Mouse (Mus musculus): ENCODE data around the gene Hist1h2ac.
"Not testable (repeated sequence)": the region's sequence is repeated elsewhere in the genome, so short reads cannot be mapped to it uniquely, and the experiment has no call there.

Hist1h2ac gene

DNA sequence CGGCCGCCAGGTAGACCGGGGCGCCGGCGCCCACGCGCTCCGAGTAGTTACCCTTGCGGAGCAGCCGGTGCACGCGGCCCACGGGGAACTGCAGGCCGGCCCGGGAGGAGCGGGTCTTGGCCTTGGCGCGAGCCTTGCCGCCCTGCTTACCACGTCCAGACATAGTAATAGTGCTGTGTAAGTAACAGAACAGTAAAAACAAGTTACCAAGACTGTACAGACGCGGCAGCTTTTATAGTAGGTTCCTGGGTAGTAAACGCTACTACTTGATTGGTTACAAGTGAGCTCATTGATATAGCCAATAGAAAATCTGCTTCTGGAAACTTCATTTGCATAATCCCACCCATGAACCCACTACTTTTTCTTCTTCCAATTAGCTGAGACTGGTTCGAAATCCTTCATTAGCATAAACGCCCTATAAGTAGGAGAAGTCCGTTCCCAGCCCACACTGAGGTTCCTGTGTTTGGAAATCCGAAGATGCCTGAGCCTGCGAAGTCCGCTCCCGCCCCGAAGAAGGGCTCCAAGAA, at the start of gene Hist1h2ac, which contains the start of gene Hist1h2bc:
Hist1h2ac (minus strand) TSS at position 194 of the 527 bp plus-strand sequence.
Hist1h2bc (plus strand) TSS at position 445 of the 527 bp plus-strand sequence.
- peak; percentile 78 to 81 for DNase-seq (ENCODE audit: low spot score in 2 of 2)

DNA sequence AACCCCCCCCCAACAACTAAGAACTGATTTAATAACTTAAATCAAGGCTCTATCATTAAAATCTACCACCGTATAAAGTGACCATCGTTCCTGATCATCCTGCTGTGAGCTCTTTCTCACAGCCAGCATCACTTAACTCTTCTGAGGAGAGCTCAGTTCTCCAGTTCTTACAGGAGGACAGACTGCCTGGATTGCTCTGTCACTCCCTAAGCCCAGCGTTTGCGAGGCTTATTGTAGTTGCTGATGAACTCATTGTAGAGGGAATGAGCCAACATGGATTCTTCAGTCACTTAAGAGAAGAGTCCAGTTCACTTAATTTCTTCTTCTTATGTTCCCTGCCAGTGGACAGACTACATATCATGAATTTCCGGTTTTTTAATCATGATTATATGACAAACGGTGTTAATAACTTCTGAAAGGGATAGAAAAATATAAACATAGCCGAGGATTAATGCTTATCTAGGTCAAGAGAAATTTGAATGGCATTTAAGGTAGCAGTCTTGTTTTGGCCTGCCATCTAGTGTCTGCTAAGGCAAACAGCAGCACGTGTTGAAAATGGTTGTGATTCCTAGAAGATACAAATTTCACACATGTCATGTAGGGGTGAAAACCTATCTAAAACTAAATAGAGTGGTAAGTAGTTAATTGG, 48.5 kb upstream of the Hist1h2ac start:
- DNase-seq (ENCODE audit: low spot score in 2 of 2), result no peak

DNA sequence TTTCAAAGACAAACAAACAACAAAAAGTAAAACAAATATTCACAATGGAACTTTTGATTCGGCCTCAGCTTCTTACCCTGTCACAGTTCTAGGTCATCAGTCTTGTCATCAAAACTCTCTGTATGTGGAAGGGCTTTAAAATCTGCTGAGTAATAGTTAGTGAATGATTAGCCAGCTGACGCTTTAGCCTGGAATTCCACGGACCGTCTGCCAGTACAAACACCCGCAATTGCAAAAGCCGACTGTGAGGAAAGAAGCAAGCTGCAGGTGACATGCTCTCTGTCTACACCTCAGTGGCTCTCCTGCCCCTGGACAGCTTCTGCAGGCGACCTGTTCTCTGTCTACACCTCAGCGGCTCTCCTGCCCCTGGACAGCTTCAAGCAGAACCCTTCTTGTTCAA, 46.7 kb upstream of the Hist1h2ac start:
- no peak for DNase-seq (ENCODE audit: low spot score in 2 of 2)

DNA sequence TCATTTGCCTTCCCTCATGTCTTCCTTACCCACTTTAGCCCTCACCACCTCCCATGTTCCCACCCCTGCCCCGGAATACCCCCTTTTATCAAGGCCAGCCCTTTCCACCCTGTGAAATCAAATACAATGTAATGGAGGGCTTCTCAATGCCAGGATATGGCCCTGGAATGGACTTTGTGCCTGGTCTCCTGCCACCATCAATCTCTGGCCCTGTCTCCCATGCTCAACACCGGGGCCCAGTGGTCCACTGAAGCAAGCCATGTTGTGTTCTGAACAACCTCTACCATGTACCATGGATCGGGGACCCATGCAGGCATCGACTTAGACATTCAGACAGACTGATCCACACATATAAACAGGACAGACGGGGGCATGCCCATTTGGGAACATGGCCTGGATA, 46.0 kb upstream of the Hist1h2ac start:
- no peak for DNase-seq (ENCODE audit: low spot score in 2 of 2)

DNA sequence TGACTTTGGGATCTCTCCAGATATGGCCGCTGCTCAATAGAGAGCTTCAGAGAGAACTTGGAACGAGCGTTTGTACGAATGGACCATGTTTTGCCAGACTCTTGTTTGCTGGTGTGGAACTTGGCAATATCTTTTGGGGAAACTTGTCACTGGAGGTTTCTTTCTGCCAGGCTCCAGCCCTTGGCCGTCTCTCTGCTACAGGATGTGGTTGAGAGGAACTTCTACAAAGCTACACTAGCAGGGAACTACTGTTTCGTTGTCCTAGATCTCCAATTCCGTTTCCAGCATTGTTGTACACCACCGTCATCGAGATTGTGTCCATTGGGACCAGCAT, 45.4 kb upstream of the Hist1h2ac start:
- no peak for DNase-seq (ENCODE audit: low spot score in 2 of 2)

DNA sequence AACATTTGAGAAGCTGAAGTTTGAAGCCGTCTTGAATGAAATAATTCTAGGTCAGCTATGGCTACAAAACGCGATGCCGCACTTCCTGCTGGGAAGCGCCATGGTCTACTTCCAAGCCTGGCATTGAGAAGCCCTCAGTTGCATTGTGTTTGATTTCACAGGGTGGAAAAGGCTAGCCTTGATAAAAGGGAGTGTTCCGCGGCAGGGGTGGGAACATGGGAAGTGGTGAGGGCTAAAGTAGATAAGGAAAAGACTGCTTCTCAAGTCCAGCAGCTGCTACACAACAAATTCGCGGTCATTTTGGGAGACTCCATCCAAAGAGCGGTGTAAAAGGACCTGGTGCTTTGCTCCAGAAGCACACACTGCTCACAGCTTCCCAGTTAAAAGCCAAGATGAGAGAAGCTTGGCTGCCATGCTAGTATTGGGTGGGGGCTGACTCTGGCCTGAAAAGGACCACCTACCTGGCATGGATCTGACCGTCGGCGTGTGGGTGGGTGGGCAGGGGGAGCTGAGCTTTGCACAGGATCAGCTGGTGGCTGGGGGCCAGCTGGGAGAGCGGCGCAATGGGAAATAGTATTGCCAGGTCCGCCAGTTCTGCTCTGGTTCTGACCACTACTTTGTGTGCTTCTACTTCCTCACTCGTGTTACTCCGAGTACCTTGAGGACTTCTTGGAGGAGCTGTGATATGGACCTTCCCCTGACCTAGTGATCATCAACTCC, 44.9 kb upstream of the Hist1h2ac start:
- no peak for DNase-seq (ENCODE audit: low spot score in 2 of 2)

DNA sequence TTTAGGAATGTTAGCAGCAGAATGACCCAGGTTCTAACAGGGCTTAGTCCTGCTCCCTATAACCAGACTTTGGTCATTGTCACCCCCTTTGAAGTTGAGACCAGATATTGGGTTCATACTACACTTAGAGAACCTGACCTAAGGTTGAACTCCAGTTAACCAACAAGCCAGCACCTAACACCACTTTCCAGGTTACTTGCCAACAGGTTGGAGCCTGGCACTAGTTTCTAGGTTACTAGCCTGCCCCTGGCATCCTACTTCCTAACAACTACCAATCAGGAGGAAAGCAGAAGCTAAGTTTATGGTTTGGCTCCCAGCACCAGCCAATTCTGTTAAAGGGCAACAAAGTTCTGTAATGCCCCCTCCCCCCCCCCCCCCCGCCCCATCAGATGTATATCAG, 41.5 kb upstream of the Hist1h2ac start:
- no peak for DNase-seq (ENCODE audit: low spot score in 2 of 2)

DNA sequence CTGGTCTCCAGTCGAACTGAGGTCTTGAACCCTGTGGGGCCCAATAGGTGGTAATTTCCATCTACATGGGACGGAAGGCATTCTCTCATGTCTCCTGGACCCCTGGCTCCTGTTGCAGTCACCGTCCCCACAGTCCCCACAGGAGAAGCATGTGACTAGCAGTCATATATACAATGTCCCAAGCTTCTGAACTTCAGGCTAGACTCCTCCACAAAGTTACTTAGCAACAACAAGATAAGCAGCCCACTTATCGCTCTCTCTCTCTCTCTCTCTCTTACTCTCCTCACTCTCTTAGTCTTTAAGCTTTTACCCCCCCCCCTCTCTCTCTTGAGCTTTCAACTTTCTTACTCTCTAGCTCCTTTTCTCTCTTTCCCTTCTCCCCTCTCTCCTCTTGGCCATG, 40.5 kb upstream of the Hist1h2ac start:
- DNase-seq (ENCODE audit: low spot score in 2 of 2), result no peak

DNA sequence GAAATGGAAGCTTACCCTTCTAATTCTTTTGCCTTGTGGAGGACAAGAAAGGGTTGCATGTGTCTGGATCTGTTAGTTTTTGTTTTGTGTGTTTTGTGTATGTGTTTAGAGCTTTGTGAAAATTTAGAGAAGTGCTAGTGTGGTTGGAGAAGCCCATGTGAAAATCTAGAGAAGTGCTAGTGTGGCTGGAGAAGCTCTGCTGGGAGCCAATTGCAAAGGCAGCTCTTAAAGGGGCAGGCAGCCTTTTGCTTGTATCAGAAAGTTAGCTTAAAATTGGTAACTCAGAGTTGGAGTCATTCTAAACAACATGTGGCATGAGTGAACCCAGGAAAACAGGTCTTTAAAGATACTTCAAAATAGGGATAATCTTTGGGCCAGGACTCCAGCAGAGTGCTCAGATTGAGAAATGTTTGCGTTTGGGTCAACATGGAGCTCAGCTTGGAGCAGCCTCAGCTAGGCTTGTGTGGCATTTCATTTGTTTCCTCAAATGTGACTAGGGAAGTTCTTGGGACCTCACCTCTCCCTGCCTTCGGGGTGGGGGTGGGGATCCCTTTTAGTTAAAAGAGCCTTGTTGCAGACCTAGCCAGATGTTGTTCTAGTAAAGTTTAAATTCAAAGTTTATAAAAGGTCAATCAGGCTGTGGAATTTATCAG, 34.0 kb upstream of the Hist1h2ac start:
- DNase-seq (ENCODE audit: low spot score in 2 of 2), result not testable (repeated sequence)

DNA sequence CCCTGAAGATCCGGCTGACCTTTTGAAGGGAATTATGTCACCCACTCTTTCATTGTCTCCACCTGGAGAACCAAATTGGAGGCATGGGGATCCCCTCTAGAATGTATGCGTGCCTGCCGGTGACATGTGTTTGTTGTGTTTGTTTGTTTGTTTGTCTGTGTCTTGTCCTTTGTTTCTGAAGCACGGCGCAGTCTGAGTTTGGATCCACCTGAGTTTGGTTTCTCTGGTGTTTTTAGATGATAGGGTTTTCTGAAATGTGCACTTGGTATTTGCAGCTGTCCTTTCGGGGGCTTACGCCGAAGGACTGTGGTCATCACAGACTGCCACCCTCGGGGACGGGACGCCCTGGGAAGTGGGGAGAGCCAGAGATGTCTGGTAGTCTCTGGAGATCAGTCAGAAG, 33.4 kb upstream of the Hist1h2ac start:
- DNase-seq (ENCODE audit: low spot score in 2 of 2), result no peak

DNA sequence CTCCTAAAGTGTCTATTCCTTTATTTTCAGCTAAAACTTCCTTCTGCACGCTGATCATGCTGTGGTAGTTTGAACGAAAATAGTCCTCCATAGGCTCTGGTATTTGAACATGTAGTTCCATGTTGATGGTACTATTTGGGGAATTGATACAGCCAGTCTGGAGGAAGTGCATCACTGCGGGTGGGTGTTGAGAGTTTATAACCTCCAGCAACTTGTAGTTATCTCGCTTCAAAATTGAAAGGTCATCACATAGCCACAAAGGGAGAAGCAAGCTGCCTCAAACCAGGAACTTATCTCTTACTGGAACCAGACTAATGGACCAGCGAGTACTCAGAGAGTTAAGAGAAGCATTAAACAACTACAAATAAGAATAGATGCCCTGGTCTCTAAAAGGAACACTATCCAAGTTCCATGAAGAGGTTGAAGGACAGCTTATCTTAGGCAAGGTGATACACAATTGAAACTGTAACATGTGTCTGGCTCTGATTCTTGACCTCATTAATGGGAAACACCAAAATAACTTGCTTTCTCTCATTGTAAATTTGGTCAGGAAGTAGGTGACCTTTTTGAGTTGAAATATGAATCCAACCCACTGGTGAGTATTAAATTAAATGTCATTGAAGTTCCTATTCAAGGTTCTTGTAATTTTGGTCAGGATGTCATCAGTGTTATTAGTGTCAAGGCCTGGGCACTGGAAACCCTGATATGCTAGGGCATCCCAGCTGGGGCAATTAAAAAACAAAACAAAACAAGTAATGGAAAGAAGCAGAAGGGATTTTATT, 32.7 kb upstream of the Hist1h2ac start:
- no peak for DNase-seq (ENCODE audit: low spot score in 2 of 2)

DNA sequence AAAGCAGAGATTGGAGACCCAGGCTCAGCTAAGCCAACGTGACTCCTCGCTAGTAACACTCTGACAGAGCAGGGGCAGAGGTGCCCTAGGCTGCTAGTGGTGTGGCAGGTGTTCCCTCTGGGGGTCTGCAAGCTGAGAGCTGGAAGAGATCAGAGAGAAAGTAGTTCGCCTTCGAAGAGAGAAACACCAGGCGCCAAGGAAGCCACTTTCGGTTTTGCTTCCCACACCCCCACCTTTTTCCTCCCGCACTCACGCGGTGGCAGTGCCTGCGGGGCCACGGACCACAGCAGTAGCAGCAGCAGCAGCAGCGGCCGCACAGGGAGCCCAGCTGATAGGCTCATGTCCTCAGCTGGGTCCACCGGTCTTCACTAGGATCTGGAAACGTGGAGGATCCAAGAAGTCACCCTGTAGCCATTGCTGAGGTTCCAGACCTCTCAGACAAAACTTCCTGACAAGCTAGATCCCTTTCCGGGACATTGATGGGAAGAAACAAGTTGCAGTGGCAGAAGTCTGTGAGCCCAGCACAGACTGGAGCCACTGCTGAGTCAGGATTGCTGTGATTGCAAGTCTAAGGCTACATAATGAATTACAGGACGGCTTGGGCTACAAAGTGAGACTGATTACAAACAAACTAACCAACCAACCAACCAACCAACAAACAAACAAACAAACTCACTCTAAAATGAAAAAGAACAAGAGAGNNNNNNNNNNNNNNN, 26.8 kb upstream of the Hist1h2ac start, which contains the start of gene Hfe:
Hfe (minus strand) TSS at position 481 of the 716 bp plus-strand sequence.
- DNase-seq (ENCODE audit: low spot score in 2 of 2), result no peak

DNA sequence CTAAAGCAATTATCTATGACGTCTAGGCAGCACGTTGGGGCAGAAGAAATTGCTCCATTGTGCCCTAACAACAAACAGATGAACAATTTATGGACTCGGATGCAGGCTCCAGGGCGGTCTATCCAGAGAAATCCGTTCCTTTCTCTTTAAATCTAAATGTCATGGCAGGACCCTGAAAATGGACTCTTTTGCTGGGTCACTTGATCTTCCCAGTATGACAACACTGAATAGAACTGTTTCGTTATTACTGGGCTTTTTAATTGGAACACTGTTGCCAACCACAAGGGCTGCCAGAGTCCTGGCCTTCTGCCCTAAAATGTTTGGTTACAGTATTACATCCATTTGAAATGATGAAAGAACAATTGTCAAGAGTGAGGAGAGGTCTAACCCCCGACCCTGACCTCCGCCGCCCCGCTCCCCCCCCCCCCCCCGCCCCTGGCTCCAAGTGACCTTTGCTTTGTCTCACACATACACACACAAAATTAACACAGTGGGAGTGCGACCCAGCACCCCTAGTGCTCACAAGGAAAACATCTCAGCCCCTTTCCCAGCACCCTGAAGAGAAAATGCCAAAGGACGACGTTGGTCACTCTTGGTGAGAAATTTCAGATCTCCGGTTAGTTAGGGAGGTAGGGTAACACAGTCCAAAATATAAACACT, 26.1 kb upstream of the Hist1h2ac start:
- DNase-seq (ENCODE audit: low spot score in 2 of 2), result no peak

DNA sequence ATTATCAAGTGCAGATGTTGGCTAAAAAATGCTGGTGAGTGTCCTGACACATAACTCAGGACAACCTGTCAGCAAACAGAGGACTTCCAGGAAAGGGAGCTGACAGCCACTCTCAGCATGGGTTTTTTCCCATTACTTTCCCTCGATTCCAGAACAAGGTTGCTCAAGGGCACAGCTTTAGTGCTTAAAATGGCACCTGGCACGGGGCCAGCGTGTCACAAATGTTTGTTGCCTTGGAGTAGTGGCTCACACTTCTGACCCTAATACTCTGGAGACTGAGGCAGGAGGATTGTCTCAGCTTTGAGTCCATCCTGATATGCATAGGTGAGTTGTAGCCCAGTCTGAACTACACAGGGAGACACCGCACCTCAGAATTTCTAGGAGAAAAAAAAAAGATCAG, 24.9 kb upstream of the Hist1h2ac start:
- no peak for DNase-seq (ENCODE audit: low spot score in 2 of 2)

DNA sequence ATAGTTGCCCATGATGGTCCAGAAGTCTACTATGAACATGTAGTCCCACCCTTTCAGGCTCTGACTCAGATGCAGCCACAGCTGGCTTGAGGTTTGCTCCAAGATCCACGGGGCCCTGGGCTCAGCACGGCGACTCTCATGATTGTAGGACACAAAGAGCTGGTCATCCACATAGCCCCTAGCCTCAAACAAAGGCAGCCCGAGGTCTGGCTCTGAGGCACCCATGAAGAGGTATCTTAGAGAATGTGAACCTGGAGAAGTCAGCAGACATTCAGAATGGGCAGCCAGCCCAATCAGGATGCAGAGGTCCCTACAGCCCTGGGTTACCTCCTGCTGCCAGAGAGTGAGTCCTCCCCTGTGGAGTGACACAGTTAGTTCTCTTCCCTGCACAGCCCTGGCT, 24.3 kb upstream of the Hist1h2ac start:
- DNase-seq (ENCODE audit: low spot score in 2 of 2), result no peak

DNA sequence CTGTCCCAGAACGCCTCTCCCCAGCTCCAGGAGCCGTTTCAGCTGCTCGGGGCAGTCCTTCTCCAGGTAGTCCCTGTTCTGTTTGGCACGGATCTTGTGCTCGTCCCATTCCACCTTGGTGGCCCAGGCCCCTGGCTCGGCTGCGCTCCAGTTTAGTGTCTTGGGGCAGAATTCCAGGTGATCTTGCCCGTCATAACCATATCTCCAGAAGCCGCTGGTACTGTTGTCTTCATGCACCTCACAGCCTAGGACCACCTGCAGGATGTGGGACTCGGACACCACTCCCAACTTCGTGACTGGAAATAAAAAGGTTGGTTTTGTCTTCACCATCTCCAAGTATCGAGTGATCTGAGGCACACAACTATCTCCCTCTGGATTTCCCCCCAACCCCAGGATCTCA, 23.0 kb upstream of the Hist1h2ac start:
- DNase-seq (ENCODE audit: low spot score in 2 of 2), result no peak

DNA sequence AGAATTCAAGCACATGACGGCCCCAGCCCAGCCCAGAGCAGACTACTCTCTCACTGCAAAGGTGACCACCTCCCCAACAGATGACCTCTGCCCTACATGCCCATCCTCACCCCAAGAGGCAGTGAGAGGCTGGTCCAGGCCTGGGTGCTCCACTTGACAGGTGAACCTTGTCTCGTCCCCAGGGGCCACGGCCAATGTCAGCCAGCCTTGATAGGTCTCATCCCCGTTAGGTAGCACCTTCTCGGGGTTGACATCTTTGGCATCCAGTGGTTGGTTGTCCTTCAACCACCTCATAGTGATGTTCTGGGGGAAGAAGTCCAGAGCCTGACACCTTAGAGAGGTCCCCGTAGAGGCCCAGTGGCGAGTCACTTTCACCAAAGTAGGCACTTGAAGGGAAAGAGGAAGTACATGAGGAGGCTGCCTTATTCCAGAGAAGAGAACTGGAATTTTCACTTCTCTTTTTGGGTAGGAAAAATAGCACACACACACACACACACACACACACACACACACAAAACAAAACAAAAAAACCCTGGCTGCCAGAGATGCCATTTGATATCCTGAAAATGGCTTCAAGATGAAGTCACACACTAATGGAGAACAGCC, 22.1 kb upstream of the Hist1h2ac start:
- no peak for DNase-seq (ENCODE audit: low spot score in 2 of 2)

DNA sequence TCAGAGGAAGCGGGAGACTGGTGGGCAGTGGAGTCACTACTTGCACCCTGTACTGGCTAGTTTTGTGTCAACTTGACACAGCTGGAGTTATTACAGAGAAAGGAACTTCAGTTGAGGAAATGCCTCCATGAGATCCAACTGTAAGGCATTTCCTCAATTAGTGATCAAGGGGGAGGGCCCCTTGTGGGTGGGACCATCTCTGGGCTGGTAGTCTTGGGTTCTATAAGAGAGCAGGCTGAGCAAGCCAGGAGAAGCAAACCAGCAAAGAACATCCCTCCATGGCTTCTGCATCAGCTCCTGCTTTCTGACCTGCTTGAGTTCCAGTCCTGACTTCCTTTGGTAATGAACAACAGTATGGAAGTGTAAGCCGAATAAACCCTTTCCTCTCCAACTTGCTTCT, 19.1 kb upstream of the Hist1h2ac start:
- not testable (repeated sequence) for DNase-seq (ENCODE audit: low spot score in 2 of 2)

DNA sequence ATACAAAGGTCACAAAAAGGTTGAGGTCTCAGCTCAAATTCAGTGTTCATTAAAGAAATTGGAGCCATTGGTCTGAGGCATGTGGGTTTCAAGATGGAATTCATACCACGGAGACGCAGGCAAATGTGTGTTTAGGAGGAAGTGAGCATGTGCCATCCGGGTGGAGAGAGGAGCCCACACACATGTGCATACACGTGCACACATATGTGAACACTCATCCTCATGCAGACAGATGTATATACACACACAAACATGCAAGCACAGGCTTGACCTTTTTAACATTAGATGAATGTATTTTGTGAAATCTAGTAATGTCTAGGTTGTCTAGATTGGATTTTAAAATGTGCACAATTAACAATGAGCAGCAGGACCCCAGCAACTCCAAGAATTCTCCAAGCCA, 18.5 kb upstream of the Hist1h2ac start:
- DNase-seq (ENCODE audit: low spot score in 2 of 2), result no peak

DNA sequence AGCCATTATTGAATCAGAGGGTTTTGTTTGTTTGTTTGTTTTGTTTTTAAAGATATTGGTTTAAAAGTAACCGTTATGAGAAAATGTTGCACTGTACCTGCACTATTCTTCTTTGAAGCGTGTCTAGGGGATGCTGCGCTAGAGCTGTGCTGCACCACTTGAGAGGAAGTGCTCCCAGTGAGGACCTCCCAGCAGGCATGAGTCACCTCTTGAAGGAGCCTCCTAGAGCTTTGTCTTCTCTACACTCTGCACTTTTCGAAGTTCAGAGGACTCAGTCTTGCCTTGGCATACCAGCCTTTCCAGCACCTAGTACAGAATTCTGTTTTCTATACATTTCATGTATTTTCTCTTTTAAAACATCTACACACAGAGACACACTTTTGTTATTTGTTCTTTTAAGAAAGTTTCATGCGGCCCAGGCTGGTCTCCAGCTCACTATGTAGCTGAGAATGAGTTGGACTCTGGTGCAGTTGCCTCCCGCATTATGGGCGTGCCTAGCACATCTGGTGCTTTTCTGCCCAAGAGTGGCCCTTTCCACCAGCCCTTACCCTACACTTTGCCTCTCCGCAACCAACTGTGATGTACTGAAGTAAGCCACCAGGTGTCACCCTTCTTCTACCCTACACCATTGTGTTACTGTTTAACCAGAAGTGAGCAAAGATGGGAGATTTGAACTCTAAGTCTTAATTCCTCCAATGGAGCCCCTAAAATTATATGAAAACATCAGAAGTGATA, 17.2 kb upstream of the Hist1h2ac start:
- DNase-seq (ENCODE audit: low spot score in 2 of 2), result peak; percentile 41 to 52

All from frontal cortex, postnatal 25 days (tissue).